Mouse (Mus musculus) stomach, postnatal 0 days (tissue): ENCODE results near the gene Gm45716. TPM values are rescaled to one million over a fixed set of nuclear protein-coding genes. Genes with fewer than 3 reads are reported as not detected.

Source experiments
- ATAC-seq: fragments of 200-750 bp; cut with Nextera tagmentation; 2 replicates; pipeline ENCODE4 v1.8.0; 2017; ENCODE audit not compliant: low FRiP score, low TSS enrichment
- DNase-seq: peaks from one replicate; pipeline ENCODE4 v3.0.0-alpha.2; 2016; ENCODE audit warnings: low spot score
- H3K27ac ChIP-seq: fragments of 300-500 bp; sonication (generic); replicated peaks from 2 replicates; pipeline ENCODE4 v1.5.1; 2014; ENCODE audit warnings: mild to moderate bottlenecking, control low read depth
- H3K27me3 ChIP-seq: fragments of 300-500 bp; sonication (generic); 2 replicates; pipeline ENCODE4 v1.6.1; 2014; ENCODE audit warnings: low read length; ENCODE audit not compliant: control insufficient read depth, insufficient read depth
- H3K36me3 ChIP-seq: fragments of 300-500 bp; sonication (generic); 2 replicates; pipeline ENCODE4 v1.6.1; 2014; ENCODE audit warnings: low read length, mixed read lengths; ENCODE audit not compliant: control insufficient read depth, insufficient read depth
- H3K4me1 ChIP-seq: fragments of 300-500 bp; sonication (generic); replicated peaks from 2 replicates; pipeline ENCODE4 v1.6.1; 2014; ENCODE audit warnings: antibody characterized with exemption; ENCODE audit not compliant: control insufficient read depth, insufficient read depth
- H3K4me2 ChIP-seq: fragments of 300-500 bp; sonication (generic); replicated peaks from 2 replicates; pipeline ENCODE4 v1.6.1; 2014; ENCODE audit warnings: low read depth, mild to moderate bottlenecking, control low read depth, moderate library complexity
- H3K4me3 ChIP-seq: fragments of 300-500 bp; sonication (generic); 2 replicates; pipeline ENCODE4 v1.5.1; 2014; ENCODE audit warnings: low read depth, low read length, control low read depth
- H3K9ac ChIP-seq: fragments of 300-500 bp; sonication (generic); 2 replicates; pipeline ENCODE4 v1.6.1; 2014; ENCODE audit warnings: mild to moderate bottlenecking, low read length, control low read depth, mixed read lengths
- H3K9me3 ChIP-seq: fragments of 300-500 bp; sonication (generic); 2 replicates; pipeline ENCODE4 v1.6.1; 2016; ENCODE audit warnings: low read length; ENCODE audit not compliant: control insufficient read depth
- CTCF ChIP-seq: IDR thresholded peaks from 2 replicates; pipeline ENCODE4 v1.5.1; 2016; ENCODE audit warnings: antibody characterized with exemption, low read depth, mild to moderate bottlenecking, moderate library complexity
- EP300 ChIP-seq: optimal IDR thresholded peaks from 2 replicates; pipeline ENCODE3; 2016; ENCODE audit warnings: antibody characterized with exemption
- WGBS: fragments of 180-500 bp; shearing (Covaris S2); extraction: QIAGEN DNeasy Blood & Tissue Kit; methylation state at CpG from one replicate; pipeline ENCODE4 v1.1.7; 2014; 5-methylcytosine and 5-hydroxymethylcytosine counted together
- polyA plus RNA-seq: library from polyadenylated mRNA; unstranded; fragments of >200 nt; fragmentation: Nextera tagmentation; extraction: Ambion mirVana; gene quantifications from 2 replicates; pipeline ENCODE4 v1.2.1, GENCODE M21; 2015

Gene Gm45716
- 7.0 and 7.4 TPM in 2 replicates for polyA plus RNA-seq

- H3K36me3 ChIP-seq: no peaks in the 10 kb centered on the region
- H3K27me3 ChIP-seq: no peaks in the 10 kb centered on the region
- DNase-seq: no peak
- H3K9me3 ChIP-seq: 0 out of 2 replicates have a peak, but pooled peaks cover 4% of the 10 kb centered on the region
- TF ChIP-seq EP300 (no peak), CTCF (no peak)
- 83% methylated on average over 7 of the region's 7 CpGs for WGBS
- H3K4me2 ChIP-seq: no peak within 1 kb of the TSS
- no peak within 1 kb of the TSS for H3K4me3 ChIP-seq
- no peaks in the 10 kb centered on the region for H3K4me1 ChIP-seq
- H3K27ac ChIP-seq: no peak within 1 kb of the TSS
- H3K9ac ChIP-seq: no peak within 1 kb of the TSS
- no peak for ATAC-seq
Observed at GRCm38 (mm10) chr11:90187441-90187840, at the start of gene Gm45716. Gm45716 (plus strand) TSS chr11:90187683.

GRCm38 (mm10) chr11:90142393-90142792 is 45.1 kb upstream of the Gm45716 start:
- Histone ChIP-seq H3K4me1 (no peaks in the 10 kb centered on the region), H3K9ac (no peak overlapping the region), H3K4me2 (peak overlapping the region; percentile 2; the same call in 1 of the 2 replicates), H3K27me3 (no peaks in the 10 kb centered on the region), H3K9me3 (no peaks in the 10 kb centered on the region), H3K27ac (peak overlapping the region; percentile 61), H3K36me3 (no peaks in the 10 kb centered on the region), H3K4me3 (no peak overlapping the region)
- DNase-seq: peak; percentile 25
- no peak for TF ChIP-seq CTCF
- no peak for TF ChIP-seq EP300
- peak; percentile 60; the same call in 1 of the 2 replicates for ATAC-seq
- WGBS: 29% methylated on average over 4 of the region's 4 CpGs

GRCm38 (mm10) chr11:90142936-90143335 is 44.5 kb upstream of the Gm45716 start:
- peak overlapping the region; percentile 69 for H3K27ac ChIP-seq
- no peaks in the 10 kb centered on the region for H3K27me3 ChIP-seq
- no peak overlapping the region for H3K4me2 ChIP-seq
- H3K9me3 ChIP-seq: no peaks in the 10 kb centered on the region
- no peak for TF ChIP-seq CTCF
- no peak for TF ChIP-seq EP300
- DNase-seq (no peak), ATAC-seq (peak; percentile 15; the same call in 1 of the 2 replicates)
- no peak overlapping the region for H3K9ac ChIP-seq
- no peaks in the 10 kb centered on the region for H3K4me1 ChIP-seq
- H3K4me3 ChIP-seq: no peak overlapping the region
- WGBS: 54% methylated on average over 4 of the region's 4 CpGs
- no peaks in the 10 kb centered on the region for H3K36me3 ChIP-seq

- no peak for DNase-seq
Observed at GRCm38 (mm10) chr11:90146086-90146860, 41.2 kb upstream of the Gm45716 start.

GRCm38 (mm10) chr11:90155066-90155465 is 32.4 kb upstream of the Gm45716 start:
- H3K9me3 ChIP-seq: no peaks in the 10 kb centered on the region
- no peak overlapping the region for H3K9ac ChIP-seq
- DNase-seq: no peak
- H3K27ac ChIP-seq: no peak overlapping the region
- H3K4me1 ChIP-seq: no peaks in the 10 kb centered on the region
- no peak overlapping the region for H3K4me3 ChIP-seq
- no peaks in the 10 kb centered on the region for H3K36me3 ChIP-seq
- TF ChIP-seq EP300 (no peak), CTCF (no peak)
- WGBS: 58% methylated on average over 5 of the region's 5 CpGs
- H3K4me2 ChIP-seq: no peak overlapping the region
- H3K27me3 ChIP-seq: no peaks in the 10 kb centered on the region
- no peak for ATAC-seq

More at GRCm38 (mm10) chr11:90146086-90146860, 41.2 kb upstream of the Gm45716 start:
- peak; percentile 21; the same call in 1 of the 2 replicates for ATAC-seq
- Histone ChIP-seq H3K9ac (no peak overlapping the region), H3K4me2 (no peak overlapping the region), H3K4me1 (no peaks in the 10 kb centered on the region), H3K27me3 (no peaks in the 10 kb centered on the region), H3K9me3 (no peaks in the 10 kb centered on the region), H3K27ac (no peak overlapping the region), H3K36me3 (no peaks in the 10 kb centered on the region), H3K4me3 (no peak overlapping the region)
- 84% methylated on average over 17 of the region's 17 CpGs for WGBS
- TF ChIP-seq EP300 (no peak), CTCF (no peak)

GRCm38 (mm10) chr11:90155466-90155865 is 32.0 kb upstream of the Gm45716 start:
- Histone ChIP-seq H3K36me3 (no peaks in the 10 kb centered on the region), H3K9ac (no peak overlapping the region), H3K9me3 (no peaks in the 10 kb centered on the region), H3K4me1 (no peaks in the 10 kb centered on the region), H3K27me3 (no peaks in the 10 kb centered on the region), H3K4me3 (no peak overlapping the region), H3K4me2 (no peak overlapping the region), H3K27ac (no peak overlapping the region)
- no peak for DNase-seq
- TF ChIP-seq CTCF: no peak
- TF ChIP-seq EP300: no peak
- WGBS: 23% methylated on average over 2 of the region's 2 CpGs
- no peak for ATAC-seq
